Mouse (Mus musculus) splenic B cell, adult 2 months (primary cell): ENCODE measurements around the gene Tspan18.

Experiments
- DNase-seq: peaks from one replicate; pipeline ENCODE4 v3.0.0-alpha.2; 2011; ENCODE audit warnings: low read depth, low spot score
- H3K27me3 ChIP-seq: 2 replicates; pipeline ENCODE4 v1.6.1; 2012; ENCODE audit warnings: mild to moderate bottlenecking, low read length, moderate library complexity, mixed read lengths; ENCODE audit not compliant: control insufficient read depth, poor library complexity, insufficient read depth, severe bottlenecking
- H3K36me3 ChIP-seq: 2 replicates; pipeline ENCODE4 v1.6.1; 2012; ENCODE audit warnings: mild to moderate bottlenecking, low read length, moderate library complexity, mixed read lengths; ENCODE audit not compliant: control insufficient read depth, poor library complexity, insufficient read depth, severe bottlenecking

The Tspan18 gene

DNA sequence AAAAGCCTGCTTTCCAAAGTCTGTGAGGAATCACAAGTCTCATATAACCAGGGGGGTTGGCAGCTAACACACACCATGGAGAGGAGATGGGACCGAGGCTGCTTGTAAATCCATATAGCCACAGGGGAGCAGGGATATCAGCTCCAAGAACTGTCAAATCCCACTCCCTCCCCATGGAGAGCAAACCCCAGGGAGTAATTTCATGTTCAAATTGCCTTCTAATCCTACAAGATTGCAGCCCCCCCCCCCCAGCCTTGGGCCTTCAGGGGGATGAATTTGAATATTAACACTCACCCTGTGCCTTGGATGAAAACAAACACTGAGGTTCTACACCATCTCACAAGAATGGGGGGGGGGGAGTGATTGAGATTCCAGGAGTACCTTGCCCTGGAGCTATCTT, 60.4 kb downstream of the Tspan18 start:
- no peak for DNase-seq
- no peaks in the 10 kb centered on the region for H3K36me3 ChIP-seq
- no peaks in the 10 kb centered on the region for H3K27me3 ChIP-seq

DNA sequence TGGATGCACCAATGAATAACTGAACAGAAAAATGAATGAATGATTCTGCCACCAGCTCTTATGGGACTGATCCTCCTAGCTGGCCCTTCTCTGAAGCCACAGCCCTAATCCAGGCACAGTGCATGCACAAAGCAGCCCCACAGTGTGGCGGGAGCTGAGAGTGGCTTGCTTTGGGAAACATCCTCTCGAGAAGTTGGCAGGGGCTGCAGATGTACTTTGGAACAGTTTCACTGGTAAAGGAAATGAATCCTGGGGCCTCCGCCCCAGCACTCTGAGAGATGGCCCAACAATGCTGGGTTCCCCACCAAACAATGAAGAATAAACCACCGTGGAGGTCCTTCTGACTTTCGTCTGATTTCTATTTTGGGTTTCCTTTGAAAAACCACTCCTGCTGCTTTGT, 64.2 kb downstream of the Tspan18 start:
- H3K36me3 ChIP-seq = no peaks in the 10 kb centered on the region
- no peak for DNase-seq
- H3K27me3 ChIP-seq = no peaks in the 10 kb centered on the region

DNA sequence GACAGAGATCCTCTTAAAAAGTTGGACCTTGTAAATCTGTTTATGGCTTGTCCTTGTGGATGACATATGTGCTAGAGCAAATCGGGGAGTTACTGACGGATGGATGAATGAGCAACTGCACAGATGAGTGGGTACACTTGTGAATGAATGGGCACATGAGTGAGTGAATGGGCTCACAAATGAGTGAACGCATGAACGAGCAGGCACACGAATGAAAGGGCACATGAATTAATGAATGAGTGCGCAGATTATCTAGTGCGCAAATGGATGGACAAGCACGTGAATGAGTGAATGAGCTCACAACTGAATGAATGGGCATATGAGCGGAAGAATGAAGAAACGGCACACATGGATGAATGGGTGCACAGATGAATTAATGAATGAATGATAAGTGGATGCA, 64.7 kb downstream of the Tspan18 start:
- H3K36me3 ChIP-seq = no peaks in the 10 kb centered on the region
- no peak for DNase-seq
- no peaks in the 10 kb centered on the region for H3K27me3 ChIP-seq

DNA sequence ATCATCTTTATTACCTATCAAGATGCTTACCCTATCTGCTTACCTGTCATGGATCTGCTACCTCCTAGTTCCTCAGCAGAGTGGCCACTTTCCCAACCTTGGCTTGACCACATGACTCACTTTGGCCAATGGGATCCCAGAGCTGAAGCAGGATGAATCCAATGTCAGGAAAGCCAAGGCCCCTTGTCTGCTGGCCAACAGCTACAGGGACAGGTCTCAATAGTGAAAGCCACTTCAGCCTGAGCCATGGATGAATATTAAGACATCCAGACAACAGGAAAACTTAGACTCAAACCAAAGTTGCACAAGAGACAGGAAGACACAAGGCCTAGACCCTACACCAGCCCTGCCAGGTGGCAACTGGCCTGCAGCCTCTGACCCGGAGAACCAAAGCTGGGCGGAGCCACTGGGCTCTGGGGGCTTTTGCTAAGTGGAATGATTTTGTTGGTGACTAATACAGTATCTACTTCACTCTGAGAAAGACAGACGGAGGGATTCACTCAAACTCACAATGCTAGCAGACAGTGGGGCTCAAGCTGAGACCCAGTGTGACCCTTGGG, 65.5 kb downstream of the Tspan18 start:
- no peak for DNase-seq
- no peaks in the 10 kb centered on the region for H3K36me3 ChIP-seq
- H3K27me3 ChIP-seq = no peaks in the 10 kb centered on the region

DNA sequence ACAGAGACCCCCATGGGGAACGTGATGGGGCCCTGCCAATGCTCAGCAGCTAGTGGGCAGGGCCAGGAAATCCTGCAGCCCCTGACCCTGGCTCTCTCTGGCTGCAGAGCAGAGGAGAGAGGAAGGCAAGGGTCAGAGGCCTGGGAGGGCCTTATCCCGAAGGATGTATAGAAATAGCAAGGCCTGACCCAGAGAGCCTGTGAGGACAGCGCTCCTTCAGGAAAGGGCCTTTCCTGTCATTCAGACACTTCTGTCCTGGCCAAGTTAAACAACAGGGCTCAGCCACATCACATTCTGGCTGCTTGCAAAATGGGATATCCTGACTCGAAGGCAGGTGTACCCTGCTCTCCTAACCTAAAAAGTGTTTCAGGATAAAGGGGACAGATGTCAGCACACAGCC, 66.5 kb downstream of the Tspan18 start:
- no peaks in the 10 kb centered on the region for H3K27me3 ChIP-seq
- DNase-seq = no peak

DNA sequence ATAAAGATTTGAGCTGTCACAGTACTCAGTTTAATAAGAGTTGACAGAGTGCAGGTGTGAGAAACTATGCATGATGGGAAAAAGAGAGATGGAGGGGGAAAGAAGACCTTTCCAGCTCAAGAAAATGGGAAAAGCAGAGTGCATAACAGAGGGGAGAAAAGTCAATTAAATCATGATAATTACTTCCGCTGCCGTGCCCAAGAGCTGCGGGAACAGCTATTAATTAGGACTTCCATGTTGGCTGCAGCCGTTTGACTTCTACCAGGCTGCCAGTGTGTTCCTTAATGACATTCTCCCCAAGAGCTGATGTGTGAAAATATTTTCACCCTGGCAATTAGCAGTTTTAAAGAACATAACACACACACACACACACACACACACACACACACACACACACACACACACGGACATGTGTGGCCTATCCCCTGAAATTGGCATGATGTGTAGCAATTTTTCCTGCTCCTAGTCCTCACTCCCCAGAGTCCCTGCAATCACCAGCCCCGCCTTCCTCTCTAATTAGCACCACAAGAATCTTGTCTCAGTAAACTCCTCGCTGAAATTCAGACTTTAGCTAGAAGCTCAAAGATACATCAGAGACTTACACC, 67.6 kb downstream of the Tspan18 start:
- DNase-seq = no peak

More for the DNA sequence above, 66.5 kb downstream of the Tspan18 start:
- no peaks in the 10 kb centered on the region for H3K36me3 ChIP-seq

DNA sequence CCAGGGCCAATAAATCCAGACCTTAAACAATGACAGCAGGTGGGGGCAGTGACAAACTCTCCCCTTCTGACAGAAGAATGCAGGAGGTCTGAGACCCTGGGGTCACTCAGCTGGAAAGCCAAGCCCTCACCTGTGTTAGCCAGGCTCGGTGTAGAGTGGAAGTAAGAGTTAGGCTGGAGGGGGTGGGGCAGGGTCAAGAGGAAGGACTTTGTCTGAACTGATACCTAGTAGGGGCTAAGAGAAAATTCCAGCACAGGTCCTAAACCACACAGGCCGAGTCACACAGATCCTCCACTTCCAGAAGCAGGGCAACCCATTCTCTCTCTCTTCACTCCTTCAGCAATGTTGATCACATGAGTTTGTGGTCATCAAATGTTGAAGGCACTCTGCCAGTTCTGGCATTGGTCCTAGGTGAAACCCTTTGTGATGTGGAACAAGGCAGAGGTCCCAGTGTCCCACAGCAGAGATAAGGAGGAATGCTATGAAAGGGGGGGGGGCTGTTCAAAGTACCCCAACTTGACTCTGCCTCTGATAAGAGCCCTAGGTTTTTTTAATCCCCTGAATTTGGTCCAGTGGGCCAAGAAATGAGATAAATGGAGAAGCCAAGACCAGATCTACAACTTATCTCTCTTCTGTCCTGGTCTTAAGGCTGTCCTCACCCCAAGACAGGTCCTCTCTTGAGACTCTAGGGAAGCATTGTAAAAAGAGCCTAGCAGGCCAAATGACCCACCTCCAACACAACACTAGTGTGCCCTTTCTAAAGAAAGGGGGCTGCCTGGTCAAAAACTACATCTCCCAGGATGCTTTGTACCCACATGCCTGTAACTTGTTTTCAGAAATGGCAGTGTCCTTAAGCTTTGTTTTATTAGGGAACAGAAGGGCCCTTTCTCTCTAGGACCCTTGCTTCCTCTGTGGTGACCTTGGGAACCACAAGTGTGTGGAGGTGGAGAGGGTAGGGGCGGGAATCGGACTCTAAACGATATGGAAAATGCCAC, 71.7 kb downstream of the Tspan18 start:
- Histone ChIP-seq H3K27me3 (no peaks in the 10 kb centered on the region), H3K36me3 (no peaks in the 10 kb centered on the region)
- no peak for DNase-seq

More for the DNA sequence above, 67.6 kb downstream of the Tspan18 start:
- H3K27me3 ChIP-seq = no peaks in the 10 kb centered on the region
- H3K36me3 ChIP-seq = no peaks in the 10 kb centered on the region

DNA sequence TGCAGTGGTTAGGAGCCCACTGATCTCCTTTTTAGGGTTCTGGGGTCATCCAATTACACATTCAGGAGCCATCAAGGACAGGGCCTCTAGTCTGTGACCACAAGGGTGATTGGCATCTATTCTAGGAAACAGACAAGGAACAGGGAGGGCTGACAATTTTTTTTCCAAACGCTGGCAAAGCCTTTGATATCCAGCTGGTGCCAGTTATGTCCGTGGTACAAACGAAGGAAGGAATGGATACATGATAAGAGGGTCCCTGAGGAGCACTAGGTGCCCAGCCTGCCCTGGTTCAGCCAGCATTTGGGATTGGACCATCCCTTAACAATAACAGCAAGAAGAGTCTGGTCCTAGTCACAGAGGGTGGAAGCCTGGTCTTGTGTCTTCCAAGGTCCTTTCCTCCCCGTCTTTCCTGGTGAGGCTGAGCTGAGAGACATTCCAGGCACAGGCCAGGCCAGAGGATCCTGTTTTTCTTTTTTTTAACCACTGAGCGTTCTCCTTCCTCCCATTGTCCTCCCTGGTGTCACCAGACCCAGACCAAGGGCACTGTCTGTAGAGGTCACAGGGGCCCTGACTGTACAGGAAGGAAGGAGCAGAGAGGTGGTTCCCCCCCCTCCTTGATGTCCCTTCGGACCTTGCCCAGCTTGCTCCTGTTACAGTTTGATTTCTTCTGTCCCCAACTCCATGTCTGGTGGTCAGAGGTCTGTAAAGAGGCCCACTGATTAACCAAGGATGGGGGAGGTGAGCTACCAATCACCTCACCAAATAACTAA, 72.6 kb downstream of the Tspan18 start:
- Histone ChIP-seq H3K36me3 (no peaks in the 10 kb centered on the region), H3K27me3 (no peaks in the 10 kb centered on the region)
- DNase-seq = no peak

DNA sequence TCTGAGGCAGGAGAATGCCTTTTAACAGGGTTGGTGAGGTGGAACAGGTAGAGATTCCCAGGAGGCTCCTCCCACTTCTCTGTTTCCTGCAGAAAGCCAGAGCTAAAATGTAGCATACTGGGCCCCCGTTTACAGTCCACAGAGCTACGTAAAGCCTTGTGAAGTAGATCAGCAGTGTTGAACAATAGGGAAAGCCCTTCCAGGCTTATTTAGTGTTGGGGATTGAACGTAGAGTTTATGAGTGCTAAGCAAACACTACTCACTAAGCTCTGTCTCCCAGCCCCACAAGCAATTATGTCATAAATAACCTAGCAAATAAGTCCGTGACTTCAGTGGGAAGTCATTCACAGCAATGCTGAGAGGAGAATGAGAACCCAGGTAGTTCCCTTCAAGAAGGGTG, 76.7 kb downstream of the Tspan18 start:
- no peaks in the 10 kb centered on the region for H3K27me3 ChIP-seq
- no peaks in the 10 kb centered on the region for H3K36me3 ChIP-seq
- no peak for DNase-seq

DNA sequence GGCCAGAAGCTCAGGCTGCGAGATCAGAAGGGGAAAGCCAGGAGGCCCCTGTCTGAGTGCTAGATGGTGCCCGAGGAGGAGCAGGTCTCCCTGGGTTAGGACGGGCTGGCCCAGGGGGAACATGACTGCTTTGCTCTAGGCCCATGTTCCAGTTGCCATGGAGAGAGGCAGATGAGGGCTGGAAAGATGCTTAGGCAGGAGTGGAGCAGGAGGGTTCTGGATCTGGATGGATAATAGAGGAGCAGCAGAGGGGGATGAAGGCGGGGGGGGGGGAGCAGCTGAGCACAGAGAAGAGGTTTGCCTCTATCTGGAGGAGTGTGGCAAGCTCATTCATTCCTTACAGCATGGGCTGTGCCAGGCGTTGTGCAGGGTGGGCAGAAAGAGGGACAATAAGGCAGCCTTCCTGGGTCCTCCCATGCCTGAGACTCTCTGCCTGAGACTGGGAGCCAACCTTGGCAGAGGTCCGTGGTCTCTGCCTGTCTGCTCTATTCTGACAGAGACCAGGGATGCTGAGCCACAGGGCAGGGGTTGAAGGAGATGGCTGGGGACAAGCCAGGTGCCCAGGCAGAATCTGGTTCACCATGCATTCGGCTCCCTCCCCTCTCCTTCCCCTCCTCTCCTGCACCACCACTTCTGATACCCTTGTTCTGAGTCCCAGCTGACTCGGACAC, 77.4 kb downstream of the Tspan18 start:
- DNase-seq = no peak
- Histone ChIP-seq H3K27me3 (no peaks in the 10 kb centered on the region), H3K36me3 (no peaks in the 10 kb centered on the region)

DNA sequence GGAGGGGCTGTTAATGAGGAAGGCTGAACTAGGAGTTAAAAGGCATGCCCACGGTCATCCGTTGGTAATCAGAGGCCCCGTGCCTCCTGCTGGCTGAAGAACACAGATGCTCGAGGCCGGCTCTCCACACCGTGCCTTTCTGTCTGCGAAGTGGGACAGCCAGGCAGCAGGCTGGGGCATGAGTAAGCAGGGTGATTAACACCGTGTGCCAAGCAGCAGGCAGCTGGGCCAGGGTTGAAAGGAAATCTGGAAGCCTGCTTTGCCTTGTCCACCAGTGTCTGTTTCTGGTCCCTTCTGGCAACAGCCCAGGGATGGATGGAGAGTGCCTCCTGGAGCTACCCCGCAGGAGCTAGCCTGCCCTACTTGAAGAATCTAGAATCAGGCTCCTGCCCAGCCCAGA, 81.9 kb downstream of the Tspan18 start:
- no peak for DNase-seq
- Histone ChIP-seq H3K27me3 (no peaks in the 10 kb centered on the region), H3K36me3 (no peaks in the 10 kb centered on the region)

DNA sequence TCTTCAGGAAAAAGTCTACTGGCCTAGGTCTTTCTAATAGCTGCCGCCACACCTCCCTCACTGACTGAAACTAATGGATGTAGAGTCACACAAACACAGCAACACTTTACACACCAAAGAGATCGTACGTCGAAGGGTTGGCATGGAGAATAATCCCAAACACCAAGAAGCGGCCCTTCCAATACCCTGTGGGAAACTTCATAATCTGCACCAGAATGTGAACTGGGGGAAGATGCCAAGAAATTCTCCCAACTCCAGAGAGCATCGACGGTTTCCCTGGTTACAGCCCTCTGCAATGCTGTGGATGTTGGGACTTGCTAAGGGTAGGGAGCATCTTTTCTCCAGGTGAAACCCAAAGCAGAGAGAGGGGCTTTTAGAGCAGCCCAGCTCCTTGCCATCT, 83.7 kb downstream of the Tspan18 start:
- Histone ChIP-seq H3K36me3 (no peaks in the 10 kb centered on the region), H3K27me3 (no peaks in the 10 kb centered on the region)
- DNase-seq = no peak

DNA sequence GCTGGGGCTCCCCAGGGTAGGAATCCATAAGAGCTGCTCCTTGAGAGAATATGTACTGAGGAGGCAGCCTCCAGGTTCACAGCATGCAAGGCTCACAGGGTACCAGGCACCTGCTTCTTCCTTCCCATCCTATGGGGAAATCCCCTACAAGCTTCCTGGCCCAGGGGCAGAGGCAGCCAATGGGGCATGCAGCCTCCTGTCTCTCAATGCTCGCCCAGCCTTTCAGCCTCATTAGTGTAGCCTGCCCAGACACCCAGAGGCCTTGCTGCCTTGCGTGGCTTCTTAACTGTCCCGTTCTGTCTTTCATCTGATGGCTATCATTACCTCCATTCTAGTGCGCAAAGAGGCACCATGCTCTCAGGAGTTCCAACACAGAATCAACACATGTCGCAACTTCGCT, 85.2 kb downstream of the Tspan18 start:
- no peaks in the 10 kb centered on the region for H3K27me3 ChIP-seq
- no peak for DNase-seq
- no peaks in the 10 kb centered on the region for H3K36me3 ChIP-seq

DNA sequence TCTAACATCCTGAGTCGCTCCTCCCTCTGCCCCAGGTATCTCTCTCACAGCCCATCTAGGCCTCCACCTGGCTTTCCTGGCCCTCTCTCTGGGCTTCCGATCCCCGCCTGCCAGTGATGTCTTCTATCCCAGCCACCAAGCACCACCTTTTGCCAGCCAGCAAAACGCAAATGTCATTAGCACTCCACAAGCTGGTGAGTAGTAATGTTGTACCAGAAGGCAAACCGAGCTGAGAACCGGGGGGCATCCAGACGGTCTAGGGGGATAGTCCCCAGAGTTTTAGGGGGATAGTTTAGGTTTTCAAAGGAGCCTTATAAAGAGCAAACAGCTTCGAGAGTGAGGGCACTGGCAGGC, 90.2 kb downstream of the Tspan18 start:
- no peak for DNase-seq
- Histone ChIP-seq H3K27me3 (no peaks in the 10 kb centered on the region), H3K36me3 (no peaks in the 10 kb centered on the region)
